In the genomic region with DNA sequence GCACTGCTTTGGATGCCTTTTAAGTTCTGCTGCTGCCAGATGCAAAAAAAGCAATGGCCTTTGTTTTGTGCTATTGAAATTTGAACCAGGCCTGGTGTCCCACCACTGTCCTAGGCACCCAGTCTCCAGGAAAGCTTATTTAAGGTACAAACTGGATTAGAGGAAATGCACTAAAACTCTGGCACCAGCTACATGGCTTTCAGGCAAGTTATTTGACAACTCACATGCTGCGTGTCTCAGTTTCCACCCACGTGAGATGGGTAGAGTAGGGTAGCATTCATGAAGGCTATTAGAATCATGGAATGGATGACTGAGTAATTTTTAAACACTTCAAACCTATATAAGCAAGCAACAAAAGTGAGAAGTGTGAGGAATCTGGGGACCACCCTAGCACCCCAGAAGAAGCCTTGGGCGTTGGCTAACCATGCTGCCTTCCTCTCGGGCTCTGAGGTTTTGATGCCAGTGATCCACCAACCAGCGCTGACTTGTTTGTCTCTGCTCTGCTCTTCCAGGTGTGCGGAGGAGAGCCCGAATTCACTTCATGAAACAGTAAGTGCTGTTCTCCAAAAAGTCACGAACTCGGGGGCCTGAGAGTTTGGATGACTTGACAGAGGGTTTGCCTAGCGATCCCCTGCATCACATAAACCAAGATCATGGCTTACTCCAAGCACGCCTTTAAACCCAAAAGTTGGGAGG, we compare ENCODE assay signal across 19 mouse cellular contexts. TPM values are rescaled to one million over a fixed set of nuclear protein-coding genes. Genes with fewer than 3 reads are reported as not detected.
"Had no signal": no experiment of that assay in that cellular context is flagged by ENCODE, and none has a peak within 500 bp of the region (broad histone marks: within the 10 kb centered on the region; RNA-seq: fewer than 3 reads in every experiment).

No protein-coding gene starts in this region.

- H3K4me1 ChIP-seq: intestine, embryonic 15.5 days; kidney, embryonic 15.5 days; limb, embryonic 15.5 days; liver, embryonic 12.5 days; megakaryocyte, embryonic 14.5 days; midbrain, embryonic 15.5 days; neural tube, embryonic 13.5 days had no signal

- H3K4me2 ChIP-seq: intestine, embryonic 15.5 days; kidney, embryonic 15.5 days; limb, embryonic 15.5 days; liver, embryonic 12.5 days; lung, embryonic 14.5 days; midbrain, embryonic 11.5 days; midbrain, embryonic 15.5 days; neural tube, embryonic 13.5 days had no signal

- H3K27me3 ChIP-seq: intestine, embryonic 15.5 days; kidney, embryonic 15.5 days; limb, embryonic 15.5 days; liver, embryonic 12.5 days; midbrain, embryonic 15.5 days; neural tube, embryonic 13.5 days had no signal

- ATAC-seq: intestine, embryonic 15.5 days; liver, embryonic 12.5 days; midbrain, embryonic 15.5 days had no signal

- H3K27ac ChIP-seq: intestine, embryonic 15.5 days; kidney, embryonic 15.5 days; limb, embryonic 15.5 days; liver, embryonic 12.5 days; midbrain, embryonic 15.5 days; neural tube, embryonic 13.5 days had no signal

- DNase-seq: kidney, adult 2 months; kidney, postnatal 14 days; layer of hippocampus, postnatal 36 days; lung, embryonic 14.5 days; lung, postnatal 10 days; lung, postnatal 4 days; retina, postnatal 1 day; right cerebral cortex, postnatal 4 days had no signal

- H3K4me3 ChIP-seq: intestine, embryonic 15.5 days; kidney, embryonic 15.5 days; limb, embryonic 15.5 days; liver, embryonic 12.5 days; megakaryocyte, embryonic 14.5 days; midbrain, embryonic 15.5 days; neural tube, embryonic 13.5 days had no signal

- H3K9ac ChIP-seq: intestine, embryonic 15.5 days; kidney, embryonic 15.5 days; limb, embryonic 15.5 days; liver, embryonic 12.5 days; lung, embryonic 14.5 days; midbrain, embryonic 15.5 days; neural tube, embryonic 13.5 days had no signal

- H3K36me3 ChIP-seq: intestine, embryonic 15.5 days; kidney, embryonic 15.5 days; limb, embryonic 15.5 days; liver, embryonic 12.5 days; midbrain, embryonic 15.5 days; neural tube, embryonic 13.5 days had no signal

- H3K9me3 ChIP-seq: intestine, embryonic 15.5 days; kidney, embryonic 15.5 days; limb, embryonic 15.5 days; liver, embryonic 12.5 days; megakaryocyte, embryonic 14.5 days; midbrain, embryonic 15.5 days; neural tube, embryonic 13.5 days had no signal

RNA-seq across cellular contexts. Expression of a gene that starts 11.1 kb away (rescaled TPM):
- polyA plus RNA-seq: intestine, embryonic 15.5 days; limb, embryonic 15.5 days; liver, embryonic 12.5 days; lung, embryonic 14.5 days; midbrain, embryonic 11.5 days; midbrain, embryonic 15.5 days; neural tube, embryonic 13.5 days; stomach, embryonic 16.5 days had no signal

RNA-seq across cellular contexts. Expression of a gene that starts 39.5 kb away (rescaled TPM):
- polyA plus RNA-seq: intestine, embryonic 15.5 days; limb, embryonic 11.5 days; limb, embryonic 15.5 days; liver, embryonic 12.5 days; liver, embryonic 16.5 days; lung, embryonic 14.5 days; midbrain, embryonic 11.5 days; midbrain, embryonic 15.5 days; neural tube, embryonic 13.5 days; stomach, embryonic 16.5 days had no signal
